ENCODE assay signal across 15 mouse cellular contexts in the genomic region with DNA sequence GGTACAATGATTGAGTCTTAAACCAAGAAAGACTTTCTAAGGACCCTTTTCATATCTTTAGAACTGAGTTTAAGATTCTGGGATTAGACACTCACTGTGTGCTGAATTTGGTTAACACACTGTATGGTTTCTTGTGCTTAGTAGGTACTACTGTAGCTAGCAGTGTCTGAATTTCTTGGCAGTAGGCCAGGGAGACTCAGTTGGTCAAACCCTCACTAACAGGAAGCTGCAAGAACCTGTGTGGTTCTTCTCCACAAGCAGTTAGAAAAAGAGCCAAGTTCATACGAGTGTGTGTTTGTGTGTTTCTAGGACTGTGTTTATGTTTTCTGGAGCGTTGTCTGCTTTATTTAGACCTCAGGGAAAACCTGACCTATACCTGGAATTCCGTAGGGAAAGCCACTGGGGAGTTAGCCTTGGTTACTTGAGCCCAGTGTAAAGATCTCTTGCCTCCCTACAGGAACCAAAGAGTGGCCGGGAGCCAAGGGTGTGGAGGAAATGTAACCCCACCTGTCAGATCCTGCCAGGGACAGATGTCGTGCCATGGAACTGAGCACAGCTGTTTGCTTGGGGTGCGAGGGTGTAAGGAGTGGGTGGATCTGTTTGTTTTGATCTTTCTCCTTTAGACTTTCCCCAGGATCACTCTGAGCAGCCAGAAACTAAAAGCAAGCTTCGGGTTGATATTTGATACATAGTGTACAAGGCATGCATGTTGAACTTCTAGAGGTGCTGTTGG. TPM values are rescaled to one million over a fixed set of nuclear protein-coding genes. Genes with fewer than 3 reads are reported as not detected.
A peak's percentile ranks its signal among the peaks of the same experiment; 100 is the strongest.
DNase-seq lines count a peak whose midpoint lies in the region; ATAC-seq and TF ChIP-seq lines count a peak whose summit lies in the region.
"Had no signal": no experiment of that assay in that cellular context is flagged by ENCODE, and none has a peak within 500 bp of the region (broad histone marks: within the 10 kb centered on the region; RNA-seq: fewer than 3 reads in every experiment).

No protein-coding gene starts in this region.

- H3K9ac ChIP-seq in kidney, postnatal 0 days (ENCODE audit: low read depth, low read length) = no peak overlapping the region
- H3K9ac ChIP-seq in kidney, embryonic 14.5 days (ENCODE audit: low read depth, low read length) = no peak overlapping the region
- H3K9ac ChIP-seq: forebrain, embryonic 12.5 days had no signal

- no peak overlapping the region for H3K4me2 ChIP-seq in kidney, postnatal 0 days (ENCODE audit: low read length)
- H3K4me2 ChIP-seq in kidney, embryonic 14.5 days (replicated peaks; ENCODE audit: low read depth, low read length) = no peak overlapping the region
- H3K4me2 ChIP-seq: forebrain, embryonic 12.5 days; heart, embryonic 11.5 days had no signal

- peak; percentile 7 for DNase-seq in kidney, postnatal 0 days (ENCODE audit: low spot score)
- peak; percentile 58 for DNase-seq in gastrocnemius, postnatal 14 days
- peak; percentile 18 to 47 for DNase-seq in lung, postnatal 4 days
- no peak for DNase-seq in cerebellum, adult 9-11 months
- DNase-seq in left cerebral cortex, postnatal 14 days (ENCODE audit: low spot score in 2 of 2) = no peak
- DNase-seq in layer of hippocampus, adult 2 months (ENCODE audit: low spot score in 2 of 2) = no peak
- DNase-seq: adrenal gland, adult 2 months had no signal

- no peaks in the 10 kb centered on the region for H3K27me3 ChIP-seq in kidney, postnatal 0 days (ENCODE audit: insufficient read depth, low read length)
- H3K27me3 ChIP-seq in kidney, embryonic 14.5 days (ENCODE audit: control insufficient read depth, insufficient read depth, low read length) = no peaks in the 10 kb centered on the region
- H3K27me3 ChIP-seq: forebrain, embryonic 12.5 days had no signal

- 18% methylated on average over 7 of the region's 7 CpGs for WGBS in kidney, postnatal 0 days
- 36% methylated on average over 7 of the region's 7 CpGs for WGBS in kidney, embryonic 14.5 days

- no peak; the same call in 1 of the 2 replicates for ATAC-seq in kidney, postnatal 0 days (replicated peaks; ENCODE audit: low FRiP score, low read depth)
- no peak; the same call in 1 of the 2 replicates for ATAC-seq in kidney, embryonic 14.5 days (ENCODE audit: low FRiP score, low TSS enrichment)
- peak; percentile 61 for ATAC-seq in CD4-positive, CD25-positive, alpha-beta regulatory T cell, adult 4 months
- ATAC-seq: hindbrain, postnatal 0 days had no signal

- H3K27ac ChIP-seq in kidney, postnatal 0 days = no peak overlapping the region
- no peak overlapping the region for H3K27ac ChIP-seq in kidney, embryonic 14.5 days (ENCODE audit: low read depth, low read length)
- no peak overlapping the region for H3K27ac ChIP-seq in layer of hippocampus, adult 2 months
- H3K27ac ChIP-seq: forebrain, embryonic 12.5 days; hindbrain, postnatal 0 days; left cerebral cortex, adult 2 months had no signal

- intact Hi-C loops in gastrocnemius, postnatal 14 days (cut with DNase I; ENCODE audit: low total_unique reads) = no loop called here
- intact Hi-C loops in left cerebral cortex, postnatal 14 days (cut with DNase I) = no loop called here

- no peaks in the 10 kb centered on the region for H3K36me3 ChIP-seq in kidney, postnatal 0 days (ENCODE audit: insufficient read depth, low read length)
- H3K36me3 ChIP-seq in kidney, embryonic 14.5 days (ENCODE audit: control insufficient read depth, insufficient read depth, low read length) = no peaks in the 10 kb centered on the region
- H3K36me3 ChIP-seq: forebrain, embryonic 12.5 days; G1E had no signal

- no peaks in the 10 kb centered on the region for H3K4me1 ChIP-seq in kidney, postnatal 0 days (replicated peaks; ENCODE audit: insufficient read depth, low read length)
- H3K4me1 ChIP-seq in kidney, embryonic 14.5 days (ENCODE audit: control insufficient read depth, insufficient read depth, low read length) = no peaks in the 10 kb centered on the region
- H3K4me1 ChIP-seq: forebrain, embryonic 12.5 days had no signal

- no peaks in the 10 kb centered on the region for H3K9me3 ChIP-seq in kidney, postnatal 0 days (replicated peaks; ENCODE audit: low read length)
- no peaks in the 10 kb centered on the region for H3K9me3 ChIP-seq in kidney, embryonic 14.5 days (ENCODE audit: control insufficient read depth, low read length)
- H3K9me3 ChIP-seq: forebrain, embryonic 12.5 days; G1E had no signal

- TF ChIP-seq CTCF in kidney, postnatal 0 days (IDR thresholded peaks at IDR 0.05; ENCODE audit: low read depth) = no peak
- TF ChIP-seq CTCF in layer of hippocampus, adult 2 months (conservative IDR thresholded peaks at IDR 0.05) = no peak

- no peak overlapping the region for H3K4me3 ChIP-seq in kidney, postnatal 0 days (replicated peaks; ENCODE audit: low read depth, low read length)
- no peak overlapping the region for H3K4me3 ChIP-seq in kidney, embryonic 14.5 days (ENCODE audit: low read length)
- no peak overlapping the region for H3K4me3 ChIP-seq in layer of hippocampus, adult 2 months
- H3K4me3 ChIP-seq: forebrain, embryonic 12.5 days; left cerebral cortex, adult 2 months had no signal

RNA-seq across cellular contexts. Expression of a gene that starts 10.3 kb away (rescaled TPM):
- polyA plus RNA-seq in kidney, postnatal 0 days (2015; fragmentation: Nextera tagmentation; extraction: Ambion mirVana) = 14.9 and 16.5 TPM in 2 replicates
- 3.8 and 9.2 TPM in 2 replicates for polyA plus RNA-seq in kidney, embryonic 14.5 days (2014; fragmentation: Nextera tagmentation; extraction: Ambion mirVana)
- polyA plus RNA-seq in CD4-positive, CD25-positive, alpha-beta regulatory T cell, adult 4 months (2017; shearing (Covaris generic)) = 10 to 100 TPM; 46.9 to 47.7 TPM
- total RNA-seq in gastrocnemius, postnatal 14 days (2021) = 10 to 100 TPM; 22.3 to 32.1 TPM
- total RNA-seq in left cerebral cortex, postnatal 14 days (2021) = 10 to 100 TPM; 76.9 to 77.1 TPM
- 10 to 100 TPM; 30.1 to 36.0 TPM for total RNA-seq in layer of hippocampus, adult 2 months (2021)
- polyA plus RNA-seq: G1E had no signal

RNA-seq across cellular contexts. Expression of a gene that starts 46.7 kb away (rescaled TPM):
- polyA plus RNA-seq in kidney, postnatal 0 days (2015; fragmentation: Nextera tagmentation; extraction: Ambion mirVana) = not detected in 2 replicates
- not detected in 2 replicates for polyA plus RNA-seq in kidney, embryonic 14.5 days (2014; fragmentation: Nextera tagmentation; extraction: Ambion mirVana)
- polyA plus RNA-seq in CD4-positive, CD25-positive, alpha-beta regulatory T cell, adult 4 months (2017; shearing (Covaris generic)) = not detected
- under 1 TPM; 0.16 to 0.33 TPM for total RNA-seq in gastrocnemius, postnatal 14 days (2021)
- total RNA-seq in left cerebral cortex, postnatal 14 days (2021) = not detected
- not detected for total RNA-seq in layer of hippocampus, adult 2 months (2021)
- total RNA-seq: adrenal gland, adult 2 months; hindbrain, postnatal 0 days; left cerebral cortex, adult 2 months had no signal
- polyA plus RNA-seq: adrenal gland, adult 2 months; forebrain, embryonic 12.5 days; G1E; heart, embryonic 11.5 days; hindbrain, postnatal 0 days; liver, embryonic 16.5 days had no signal

Comparison
In these comparisons a context has a peak if more than half of its experiments do, and no peak if none do; other contexts are left out.
1. DNase-seq: peak in kidney, postnatal 0 days (single experiment), gastrocnemius, postnatal 14 days (single experiment) and lung, postnatal 4 days (2 of 2); none in cerebellum, adult 9-11 months (single experiment), left cerebral cortex, postnatal 14 days (0 of 2) and layer of hippocampus, adult 2 months (0 of 2).